Mouse (Mus musculus) layer of hippocampus, adult 9-11 months (tissue): Measurements from ENCODE around the gene Nell2.
"Not testable (repeated sequence)": the region's sequence is repeated elsewhere in the genome, so short reads cannot be mapped to it uniquely, and the experiment has no call there.

Source experiments
- DNase-seq: peaks from one replicate; pipeline ENCODE4 v3.0.0; 2022

Gene Nell2

DNA sequence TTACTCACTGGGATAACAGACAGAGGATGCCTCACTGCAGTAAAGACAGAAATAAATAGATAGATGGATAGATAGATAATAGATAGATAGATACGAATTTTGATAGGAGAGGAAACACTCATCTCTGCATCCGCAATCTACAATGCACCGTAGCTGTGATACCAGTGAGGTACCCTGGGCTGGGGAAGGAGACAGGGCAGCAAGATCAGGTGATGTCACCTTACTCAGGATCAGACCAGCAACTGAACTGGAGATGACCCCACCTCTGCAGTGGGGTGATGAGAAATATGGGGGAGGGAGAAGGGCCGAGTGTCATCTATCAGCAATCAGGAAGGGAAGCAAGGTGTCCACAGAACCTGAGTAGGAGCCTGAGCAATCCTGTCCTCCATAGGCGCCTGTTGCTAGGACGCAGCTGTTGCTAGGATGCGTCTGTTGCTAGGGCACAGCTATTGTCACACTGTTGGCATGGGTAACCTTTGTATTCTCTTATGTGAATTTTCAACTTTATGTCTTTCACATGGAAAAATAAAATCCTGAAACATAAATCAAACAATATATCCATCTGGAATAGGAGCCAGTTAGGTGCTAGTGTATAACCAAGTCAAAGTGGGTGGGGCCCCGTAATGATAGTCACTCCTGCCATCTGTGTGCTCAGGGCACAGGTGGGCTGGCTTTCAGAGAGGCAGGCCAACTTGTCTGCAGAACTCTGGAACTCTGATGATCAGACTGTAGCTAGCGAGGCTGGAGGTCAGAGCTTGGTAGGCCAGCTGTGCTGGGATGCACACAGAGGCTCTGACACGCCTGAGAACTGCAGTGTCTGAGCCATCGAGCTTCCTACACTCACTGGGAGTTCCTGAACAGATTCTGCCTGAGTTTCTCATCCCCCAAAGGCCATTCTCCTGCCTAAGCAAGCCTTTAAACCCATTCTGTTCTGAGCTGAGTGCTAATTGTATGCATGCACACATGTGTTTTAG lies 193.7 kb downstream of the Nell2 start:
- DNase-seq: peak; percentile 34

DNA sequence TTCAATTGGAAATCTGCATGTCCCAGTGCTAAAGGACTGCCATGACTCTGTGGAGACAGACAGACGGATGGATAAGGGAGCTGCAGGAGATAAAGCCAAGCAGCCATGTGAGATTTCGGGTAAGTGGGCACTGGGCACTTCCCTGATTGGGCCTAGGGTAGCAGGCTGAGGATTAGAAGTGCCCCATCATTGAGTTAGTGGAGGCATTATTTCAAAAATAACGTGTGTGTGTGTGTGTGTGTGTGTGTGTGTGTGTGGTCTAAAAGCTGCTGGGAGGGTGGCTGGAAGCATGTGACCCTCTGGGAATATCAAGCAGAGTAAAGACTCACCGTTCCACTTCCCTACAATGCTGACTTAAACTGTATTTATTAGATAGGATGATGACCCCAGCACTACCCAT lies 195.1 kb downstream of the Nell2 start:
- no peak for DNase-seq

DNA sequence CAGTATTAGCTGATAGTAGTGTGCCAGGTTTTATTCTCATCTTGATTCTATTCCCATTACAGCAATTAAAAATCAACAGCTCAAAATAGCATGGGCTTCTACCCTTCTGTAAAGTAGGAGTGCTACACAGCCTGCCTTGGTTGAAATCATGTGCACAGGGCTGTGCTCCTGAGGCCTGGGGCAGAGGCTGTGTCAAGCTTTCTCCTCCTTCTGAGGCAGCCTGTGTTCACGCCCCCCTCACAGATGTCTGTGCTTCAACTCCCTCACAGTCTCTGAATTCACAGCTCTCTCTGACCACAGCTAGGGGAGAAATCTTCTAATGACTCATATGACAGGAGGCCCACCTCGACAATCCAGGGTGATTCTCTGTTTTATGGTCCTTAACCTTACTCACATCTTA lies 197.4 kb downstream of the Nell2 start:
- DNase-seq: peak; percentile 55

DNA sequence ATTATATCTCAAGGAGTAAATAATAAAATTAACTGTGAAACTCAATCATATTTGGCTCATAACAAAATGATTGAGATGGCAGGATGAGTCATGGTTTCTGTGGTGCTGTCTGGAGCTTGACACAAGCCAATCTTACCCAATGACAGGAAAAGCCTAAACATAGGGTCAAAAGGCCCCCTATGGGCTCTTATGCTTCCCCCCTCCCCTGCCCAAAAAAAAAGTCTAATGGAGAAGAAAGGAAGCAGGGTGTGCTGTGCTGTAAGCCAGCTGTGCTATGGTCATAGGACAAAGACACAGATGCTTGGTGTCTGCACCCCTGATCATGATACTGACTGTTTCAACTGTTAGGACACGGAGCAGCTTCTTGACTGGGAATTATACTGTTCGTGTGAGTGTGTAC lies 205.6 kb downstream of the Nell2 start:
- no peak for DNase-seq

DNA sequence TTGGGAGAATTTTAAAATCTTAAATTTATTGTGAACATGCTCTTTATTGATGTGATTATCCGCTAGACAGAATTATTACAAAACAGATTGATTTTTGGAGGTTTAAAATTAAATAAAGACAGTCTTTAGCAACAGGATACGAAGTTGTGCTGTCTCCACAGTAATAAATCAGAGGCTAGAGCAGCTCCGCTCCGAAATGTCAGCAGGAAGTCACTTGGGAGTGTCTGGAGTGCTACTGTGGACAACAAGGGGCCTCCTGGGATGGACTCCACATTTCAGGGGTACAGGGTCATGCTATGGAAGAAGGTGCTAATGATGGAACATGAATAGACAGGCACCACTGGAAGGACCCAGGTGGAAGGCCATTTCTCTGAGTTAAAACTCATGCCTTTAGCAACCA lies 211.7 kb downstream of the Nell2 start:
- no peak for DNase-seq

DNA sequence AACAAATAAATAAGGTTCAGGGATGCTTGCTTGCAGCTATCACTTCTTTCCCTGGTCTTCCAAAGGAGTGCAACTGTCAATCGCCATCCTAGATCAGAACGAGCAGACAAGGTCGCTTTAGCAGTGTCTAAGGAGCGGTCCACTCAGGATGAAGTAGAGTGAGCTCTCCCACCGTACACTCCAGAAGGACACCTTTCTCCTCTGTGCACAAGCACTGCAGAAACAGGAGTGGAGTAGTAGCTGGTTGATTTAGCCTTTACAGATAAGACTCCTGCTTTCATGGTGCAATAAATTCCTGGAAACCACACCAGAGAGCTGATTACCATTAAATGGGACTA lies 213.6 kb downstream of the Nell2 start:
- no peak for DNase-seq

DNA sequence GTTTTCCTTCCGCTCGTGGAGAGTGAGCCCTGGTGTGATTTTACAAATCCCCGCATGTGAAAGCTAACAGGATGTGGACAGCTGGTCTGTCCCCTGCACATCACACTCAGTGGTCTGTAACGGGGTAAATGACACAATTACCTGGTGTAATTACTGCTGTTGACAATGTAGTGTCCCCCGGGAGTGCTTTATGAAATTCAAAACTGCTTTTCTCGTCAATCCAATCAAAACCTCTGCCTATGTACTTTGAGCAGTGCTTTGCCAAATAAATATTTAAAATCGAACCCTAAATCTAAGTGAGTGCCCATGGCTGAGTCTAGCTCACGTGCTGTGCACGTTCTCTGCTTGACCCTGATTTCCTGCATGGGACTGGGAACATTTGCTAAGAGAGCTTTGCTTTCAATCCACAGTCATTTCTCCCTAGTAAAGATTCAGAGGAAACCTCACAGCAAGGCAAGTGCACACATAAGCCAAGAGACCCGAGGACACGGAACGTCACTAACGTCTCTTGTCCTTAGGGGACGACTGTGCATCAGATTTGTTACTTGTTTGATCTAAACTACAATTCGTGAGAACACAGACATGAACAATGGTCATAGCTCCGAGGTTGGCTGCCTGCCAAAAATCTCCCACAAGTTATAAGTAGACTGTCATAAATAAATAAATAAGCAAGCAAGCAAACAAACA lies 214.1 kb downstream of the Nell2 start:
- DNase-seq: no peak

DNA sequence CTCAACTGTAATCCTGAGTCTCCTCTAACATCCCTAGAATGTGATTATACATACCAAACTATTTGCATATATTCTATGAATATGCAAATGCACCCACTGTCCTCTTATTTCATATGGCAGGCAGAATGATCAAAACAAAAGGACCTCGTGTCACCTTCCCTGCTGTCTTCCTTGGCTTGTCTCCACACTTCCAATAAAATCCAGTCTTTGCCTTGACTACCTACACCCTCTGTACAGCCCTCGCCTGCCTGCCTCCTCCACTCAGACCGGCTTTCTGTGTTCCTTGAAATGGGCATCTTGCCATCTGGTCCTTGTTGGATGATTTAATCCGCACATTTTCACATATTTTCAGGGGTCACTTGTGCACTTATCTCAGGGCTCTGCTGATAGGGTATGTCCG lies 215.1 kb downstream of the Nell2 start:
- no peak for DNase-seq

DNA sequence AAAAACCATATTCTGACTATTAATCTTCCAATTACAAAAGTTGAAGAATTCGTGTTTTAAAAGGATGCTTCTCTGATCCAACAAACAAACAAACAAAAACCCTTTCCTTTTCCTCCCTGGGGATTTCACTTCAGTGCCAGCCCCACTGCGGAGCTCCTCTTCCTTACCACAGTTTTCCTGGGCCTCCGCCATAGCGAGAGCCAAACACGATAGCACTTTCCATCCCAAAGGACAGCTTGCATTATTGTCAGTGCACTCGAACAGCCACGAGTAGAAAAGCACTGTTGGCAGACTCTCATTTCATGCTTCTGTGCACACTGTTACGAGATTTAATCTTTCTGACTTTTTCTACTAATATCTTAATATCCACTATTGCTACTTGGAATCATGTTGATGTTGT lies 224.3 kb downstream of the Nell2 start:
- DNase-seq: no peak

DNA sequence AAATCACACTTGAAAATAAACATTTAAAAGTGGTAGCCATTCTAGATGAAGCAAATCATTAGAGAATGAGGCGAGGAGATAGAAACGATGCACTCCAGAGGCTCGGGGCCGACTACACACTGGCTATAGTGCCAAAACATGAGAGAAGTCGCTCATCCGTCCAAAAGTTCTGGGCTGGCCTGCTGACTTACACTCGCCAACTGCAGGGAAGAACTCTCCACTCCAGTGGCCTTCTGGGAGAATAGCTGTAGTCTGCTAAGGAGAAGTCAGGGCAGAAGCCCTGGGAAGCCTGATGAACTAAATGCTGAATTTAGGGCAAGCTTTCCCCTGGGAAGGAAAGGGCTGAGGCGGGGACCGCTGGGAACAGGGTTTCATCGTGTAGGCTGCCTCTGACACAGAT lies 231.8 kb downstream of the Nell2 start:
- no peak for DNase-seq

DNA sequence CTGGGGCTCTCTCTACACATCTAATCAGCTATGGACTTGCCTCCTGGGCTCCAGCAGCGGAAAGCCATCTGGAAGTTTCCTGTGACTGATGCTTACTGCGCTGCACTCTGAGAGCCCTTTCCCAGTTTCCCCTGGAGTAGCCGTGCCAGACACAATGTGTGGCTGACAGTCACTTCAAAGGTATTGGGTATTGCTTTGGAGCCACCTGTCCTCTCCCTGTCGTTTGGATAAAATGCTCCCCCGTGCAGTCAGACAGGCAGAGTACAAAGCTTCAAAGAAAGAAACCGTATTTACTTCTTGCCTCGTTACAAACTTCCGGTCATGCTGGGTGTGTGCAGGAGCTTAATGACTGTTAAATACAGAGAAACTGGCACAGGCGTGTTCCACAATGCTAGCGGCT lies 239.3 kb downstream of the Nell2 start:
- DNase-seq: no peak

DNA sequence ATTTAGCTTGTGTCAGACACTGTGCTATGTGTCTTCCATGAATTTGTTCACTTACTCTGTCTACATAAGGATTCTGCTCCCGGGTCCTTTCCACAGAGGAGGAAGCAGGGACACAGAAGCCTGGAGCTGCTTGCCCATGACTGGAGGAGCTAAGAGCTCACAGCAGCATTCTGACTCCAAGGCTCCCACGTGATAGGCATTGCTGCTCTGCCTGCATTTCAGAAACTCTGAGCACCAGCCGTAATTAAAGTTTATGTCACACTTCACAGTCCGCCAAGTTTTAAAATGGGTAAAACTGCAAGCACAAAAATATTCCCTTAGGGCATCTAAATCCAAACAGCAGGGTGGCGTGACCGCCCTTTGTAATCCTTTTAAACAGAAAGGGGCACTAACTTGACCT lies 243.2 kb downstream of the Nell2 start:
- DNase-seq: no peak

DNA sequence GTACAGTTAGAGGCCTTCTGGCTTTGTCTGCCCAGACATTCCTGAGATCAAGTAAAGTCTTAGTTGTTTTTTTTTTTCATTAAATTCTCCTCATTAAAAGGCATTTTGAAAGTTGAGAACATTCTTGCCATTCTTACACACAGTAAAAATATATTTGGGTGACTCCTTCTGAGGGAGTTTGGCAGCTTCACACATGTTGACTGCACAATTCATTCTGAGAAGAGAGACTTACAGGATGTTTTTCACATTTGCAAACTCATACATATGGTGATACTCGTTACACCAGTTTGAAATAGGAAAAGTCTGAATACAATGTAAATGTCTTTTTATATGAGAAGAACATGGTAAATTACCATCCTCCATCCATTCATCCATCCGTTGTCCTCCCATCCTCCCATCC lies 247.4 kb downstream of the Nell2 start:
- no peak for DNase-seq

DNA sequence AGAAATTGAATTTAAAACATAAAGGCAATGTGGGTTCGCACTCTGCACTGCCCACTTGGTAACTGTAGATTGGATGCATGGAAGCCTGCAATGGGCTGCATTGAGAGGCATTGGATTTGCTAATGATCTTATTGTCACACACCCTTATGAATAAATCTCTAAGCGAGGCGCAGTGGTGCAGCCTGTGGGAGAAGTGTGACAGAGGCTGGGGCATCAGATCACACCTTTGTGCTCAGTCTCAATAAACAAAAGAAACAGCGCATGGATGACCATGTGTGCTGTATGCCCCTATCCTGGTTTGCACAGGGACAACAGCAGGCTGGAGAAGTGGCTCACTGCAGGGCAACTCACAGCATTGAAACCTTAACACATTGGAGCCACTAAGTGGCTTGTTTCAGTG lies 250.4 kb downstream of the Nell2 start:
- no peak for DNase-seq

DNA sequence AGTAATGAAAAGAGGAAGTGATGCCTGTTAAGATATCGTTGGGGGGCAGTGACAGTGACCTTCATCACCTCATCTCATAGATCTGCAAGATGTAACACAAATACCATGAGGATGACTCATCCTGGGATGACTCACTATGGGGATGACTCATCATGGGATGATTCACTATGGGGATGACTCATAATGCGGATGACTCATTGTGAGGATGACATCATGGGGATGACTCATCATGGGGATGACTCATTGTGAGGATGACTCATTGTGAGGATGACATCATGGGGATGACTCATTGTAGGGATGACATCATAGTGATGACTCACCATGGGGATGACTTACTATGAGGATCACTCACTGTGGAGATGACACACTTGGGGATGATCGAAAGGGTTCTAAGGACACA lies 251.8 kb downstream of the Nell2 start:
- no peak for DNase-seq

DNA sequence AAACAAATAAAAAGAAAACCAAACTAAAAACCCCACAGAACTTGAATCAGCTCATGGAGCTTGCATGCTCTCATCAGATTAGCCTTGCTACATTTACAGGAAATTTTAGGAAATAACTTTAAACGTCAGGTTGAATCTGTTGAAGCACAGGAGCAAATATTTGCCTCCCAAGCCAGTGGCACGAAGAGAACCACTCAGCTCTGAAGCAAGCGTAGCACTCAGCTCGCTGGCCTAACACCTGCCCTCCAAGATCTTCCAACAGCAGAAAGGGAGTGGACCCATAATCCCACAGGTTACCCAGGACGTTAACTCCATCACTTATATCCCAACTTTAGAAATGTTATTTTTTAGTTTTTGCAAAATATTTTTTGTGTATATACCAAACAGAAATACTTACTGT lies 252.8 kb downstream of the Nell2 start:
- no peak for DNase-seq

DNA sequence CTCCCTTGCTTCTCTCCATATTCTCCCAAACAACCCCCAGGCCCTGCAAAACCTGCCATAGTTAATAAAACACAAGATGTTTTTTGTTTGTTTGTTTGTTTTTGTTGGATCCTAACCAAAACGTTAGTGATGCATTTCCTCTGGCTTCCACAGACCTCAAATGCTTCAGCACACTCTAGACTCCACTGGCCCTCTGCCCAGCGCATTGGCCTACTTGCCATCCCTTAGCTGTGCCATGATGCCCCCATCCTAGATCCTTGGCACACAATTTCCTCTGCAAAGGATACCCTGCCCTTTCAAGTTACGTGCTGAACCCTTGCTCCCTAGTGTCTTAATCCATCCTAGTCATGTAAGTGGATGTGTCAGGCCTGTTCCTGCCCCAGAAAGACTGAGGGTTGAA lies 255.1 kb downstream of the Nell2 start:
- DNase-seq: no peak

DNA sequence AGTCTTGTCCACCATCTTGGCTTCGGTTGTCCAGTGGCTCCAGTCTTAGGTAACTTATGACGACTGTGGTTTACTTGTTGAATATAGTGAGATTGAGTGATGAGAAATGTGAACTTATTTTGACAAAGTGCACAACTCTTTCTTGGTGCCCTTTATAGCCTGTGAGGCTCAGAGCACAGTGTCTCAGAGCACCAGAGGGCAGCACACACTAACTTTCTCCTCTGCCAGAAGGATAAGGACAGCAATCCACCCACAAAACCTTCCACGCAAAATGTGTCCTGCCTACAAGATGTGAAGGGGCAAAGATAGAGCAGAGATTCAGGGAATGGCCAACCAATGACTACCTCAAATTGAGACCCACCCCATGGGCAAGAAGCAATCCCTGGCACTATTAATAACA lies 256.2 kb downstream of the Nell2 start:
- no peak for DNase-seq

DNA sequence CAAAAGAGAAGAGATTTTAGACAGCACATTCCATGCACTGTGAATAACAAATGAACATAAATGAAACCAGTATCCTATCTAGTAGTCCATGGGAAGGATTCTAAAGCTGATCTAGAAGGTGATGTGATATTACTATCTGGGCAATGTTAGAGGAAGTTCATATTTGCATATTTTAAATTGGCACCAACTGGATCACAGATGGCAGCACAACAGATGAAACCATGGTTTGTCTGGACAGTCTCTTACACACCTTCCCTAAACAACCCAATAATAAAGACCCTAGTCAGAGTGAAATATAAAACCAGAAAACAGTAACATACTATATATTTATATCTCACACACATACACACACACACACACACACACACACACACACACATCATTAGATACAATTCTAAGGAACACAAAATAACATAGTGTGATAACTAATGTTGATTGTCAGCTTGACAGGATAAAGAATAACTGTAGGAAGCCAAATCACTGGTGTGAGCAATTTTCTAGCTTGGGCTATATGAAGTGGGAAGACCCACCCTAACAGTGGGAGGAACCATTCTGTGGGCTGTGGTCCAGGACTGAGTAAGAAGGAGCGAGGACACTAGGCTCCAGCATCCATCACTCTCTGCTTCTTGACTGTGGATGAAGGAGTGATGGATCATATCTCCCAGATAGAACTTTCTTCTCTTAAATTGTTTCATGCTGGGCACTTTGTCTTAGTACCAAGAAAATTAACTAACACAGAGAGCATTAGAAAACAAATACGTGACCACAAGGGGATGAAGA lies 268.5 kb downstream of the Nell2 start:
- no peak for DNase-seq

DNA sequence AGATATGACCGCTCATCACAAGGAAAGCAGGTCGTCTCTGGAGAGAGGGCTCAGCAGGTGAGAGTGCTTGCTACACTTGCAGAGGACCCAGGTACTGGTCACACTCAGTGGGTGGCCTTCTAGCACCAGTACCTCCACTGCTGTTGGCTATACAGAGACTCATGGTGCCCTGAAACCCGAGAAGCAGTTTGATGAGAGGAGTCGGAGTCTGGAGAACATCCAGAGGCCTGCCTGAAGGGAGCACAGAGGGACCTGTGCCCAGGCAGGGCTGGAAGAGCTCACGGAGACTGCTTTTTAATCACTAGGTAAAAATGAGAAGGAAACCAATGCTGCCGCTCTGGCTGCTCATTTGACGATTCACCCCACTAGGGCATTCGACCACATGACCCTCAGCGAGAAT lies 271.2 kb downstream of the Nell2 start:
- DNase-seq: no peak

DNA sequence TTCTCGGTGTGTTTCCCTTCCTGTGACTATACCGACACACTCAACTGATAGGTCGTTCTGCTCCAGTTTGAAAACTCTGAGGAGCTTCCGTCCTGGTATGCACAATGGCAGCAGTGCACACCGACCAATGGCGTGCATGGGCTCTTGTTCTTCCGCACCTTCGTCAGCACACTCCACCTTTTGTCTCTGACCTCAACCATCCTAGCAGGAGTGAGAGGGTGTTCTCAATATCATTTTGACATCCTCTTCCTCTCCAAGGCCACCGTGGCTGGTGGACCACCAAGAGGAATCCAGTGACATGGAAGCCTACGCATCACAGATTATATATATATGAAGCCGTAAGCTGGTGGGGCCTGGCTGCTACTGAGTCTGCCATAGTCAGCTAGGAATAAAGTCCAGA lies 282.8 kb downstream of the Nell2 start:
- no peak for DNase-seq

DNA sequence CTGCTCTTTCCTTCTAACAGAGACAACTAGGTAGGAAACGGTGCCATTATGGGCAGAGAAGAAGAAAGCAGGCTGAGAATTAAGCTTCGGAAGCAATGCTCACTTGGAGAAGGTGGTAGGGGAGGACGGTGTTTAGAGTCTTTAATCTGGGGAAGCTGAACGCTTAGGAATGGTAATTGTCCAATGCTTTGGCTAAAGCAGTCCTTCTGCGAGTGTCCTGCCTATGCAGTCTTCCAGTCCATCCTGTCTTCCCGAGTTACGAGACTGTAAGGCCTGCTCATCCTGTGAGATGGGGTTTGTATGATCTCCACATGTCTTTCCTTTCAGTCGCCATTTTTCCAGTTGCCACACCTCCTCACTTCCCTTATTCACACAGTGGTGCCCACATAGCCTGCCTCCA lies 284.5 kb downstream of the Nell2 start:
- no peak for DNase-seq

DNA sequence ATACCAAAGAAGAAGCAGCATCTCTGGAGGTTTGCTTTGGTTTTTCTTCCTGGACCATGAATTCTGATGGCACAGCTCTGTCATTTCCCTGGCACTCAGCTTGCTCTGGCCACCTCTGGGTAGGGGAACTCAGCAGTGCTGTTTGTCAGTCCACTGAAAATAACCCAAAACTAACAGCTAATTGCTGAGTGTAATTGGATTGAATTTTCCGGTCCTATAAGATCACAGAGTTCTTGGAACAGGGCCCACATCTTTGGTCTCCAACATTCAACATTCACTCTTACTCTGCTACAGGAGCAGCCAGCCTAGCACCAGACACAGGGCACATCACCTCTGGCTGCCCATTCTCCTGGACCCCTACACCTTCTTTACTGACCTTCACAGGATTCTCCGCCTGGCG lies 287.2 kb downstream of the Nell2 start:
- DNase-seq: no peak

DNA sequence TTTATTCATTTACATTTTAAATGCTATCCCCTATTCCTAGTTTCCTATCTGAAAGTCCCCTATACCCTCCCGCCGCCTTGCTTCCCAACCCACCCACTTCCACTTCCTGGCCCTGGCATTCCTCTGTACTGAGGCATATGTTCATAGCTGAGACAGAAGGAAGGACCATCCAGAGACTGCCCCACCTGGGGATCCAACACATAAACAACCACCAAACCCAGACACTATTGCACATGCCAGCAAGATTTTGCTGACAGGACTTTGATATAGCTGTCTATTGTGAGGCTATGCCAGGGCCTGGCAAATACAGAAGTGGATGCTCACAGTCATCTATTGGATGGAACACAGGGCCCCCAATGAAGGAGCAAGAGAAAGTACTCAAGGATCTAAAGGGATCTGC lies 291.3 kb downstream of the Nell2 start:
- not testable (repeated sequence) for DNase-seq
